Mouse (Mus musculus): ENCODE results near the gene Prkg1. TPM values are rescaled to one million over a fixed set of nuclear protein-coding genes. Genes with fewer than 3 reads are reported as not detected.

The Prkg1 gene
- polyA plus RNA-seq, 1 experiment = 7.3 TPM

GRCm38 (mm10) chr19:31602578-31602977 lies 162.3 kb downstream of the Prkg1 start:
- H3K4me3 ChIP-seq (replicated peaks; ENCODE audit: insufficient read depth, low read depth, low read length) = no peak overlapping the region
- TF ChIP-seq CTCF (IDR thresholded peaks at IDR 0.05; ENCODE audit: borderline replicate concordance, insufficient read depth, low read depth, low read length) (no peak), POLR2A (IDR thresholded peaks at IDR 0.05; ENCODE audit: borderline replicate concordance, insufficient read depth, low read length) (no peak)
- H3K4me1 ChIP-seq (ENCODE audit: control insufficient read depth, insufficient read depth, low read length) = no peaks in the 10 kb centered on the region
- DNase-seq = no peak
- H3K27ac ChIP-seq (ENCODE audit: insufficient read depth, low read length) = no peak overlapping the region
- no peaks in the 10 kb centered on the region for H3K27me3 ChIP-seq (ENCODE audit: control insufficient read depth, insufficient read depth, low read length)
- 98% methylated on average over 8 of the region's 8 CpGs for WGBS

GRCm38 (mm10) chr19:31594011-31594410 lies 170.8 kb downstream of the Prkg1 start:
- H3K27ac ChIP-seq (ENCODE audit: insufficient read depth, low read length) = no peak overlapping the region
- TF ChIP-seq POLR2A (IDR thresholded peaks at IDR 0.05; ENCODE audit: borderline replicate concordance, insufficient read depth, low read length) (no peak), CTCF (IDR thresholded peaks at IDR 0.05; ENCODE audit: borderline replicate concordance, insufficient read depth, low read depth, low read length) (no peak)
- no peak for DNase-seq
- H3K27me3 ChIP-seq (ENCODE audit: control insufficient read depth, insufficient read depth, low read length) = no peaks in the 10 kb centered on the region
- 59% methylated on average over 1 of the region's 1 CpGs for WGBS
- H3K4me3 ChIP-seq (replicated peaks; ENCODE audit: insufficient read depth, low read depth, low read length) = no peak overlapping the region
- H3K4me1 ChIP-seq (ENCODE audit: control insufficient read depth, insufficient read depth, low read length) = no peaks in the 10 kb centered on the region

- DNase-seq = no peak
- TF ChIP-seq POLR2A (IDR thresholded peaks at IDR 0.05; ENCODE audit: borderline replicate concordance, insufficient read depth, low read length) (no peak), CTCF (IDR thresholded peaks at IDR 0.05; ENCODE audit: borderline replicate concordance, insufficient read depth, low read depth, low read length) (no peak)
- no peaks in the 10 kb centered on the region for H3K4me1 ChIP-seq (ENCODE audit: control insufficient read depth, insufficient read depth, low read length)
- no peak overlapping the region for H3K4me3 ChIP-seq (replicated peaks; ENCODE audit: insufficient read depth, low read depth, low read length)
- H3K27ac ChIP-seq (ENCODE audit: insufficient read depth, low read length) = no peak overlapping the region
- WGBS = 83% methylated on average over 5 of the region's 5 CpGs
- no peaks in the 10 kb centered on the region for H3K27me3 ChIP-seq (ENCODE audit: control insufficient read depth, insufficient read depth, low read length)
These were observed 174.1 kb downstream of the Prkg1 start for GRCm38 (mm10) chr19:31590701-31591100.

- Histone ChIP-seq H3K27ac (ENCODE audit: insufficient read depth, low read length) (no peak overlapping the region), H3K4me1 (ENCODE audit: control insufficient read depth, insufficient read depth, low read length) (no peaks in the 10 kb centered on the region), H3K4me3 (replicated peaks; ENCODE audit: insufficient read depth, low read depth, low read length) (no peak overlapping the region), H3K27me3 (ENCODE audit: control insufficient read depth, insufficient read depth, low read length) (no peaks in the 10 kb centered on the region)
- TF ChIP-seq POLR2A (IDR thresholded peaks at IDR 0.05; ENCODE audit: borderline replicate concordance, insufficient read depth, low read length) (no peak), CTCF (IDR thresholded peaks at IDR 0.05; ENCODE audit: borderline replicate concordance, insufficient read depth, low read depth, low read length) (no peak)
- DNase-seq = no peak
- WGBS = 41% methylated on average over 4 of the region's 4 CpGs
These were observed 187.7 kb downstream of the Prkg1 start for GRCm38 (mm10) chr19:31577092-31577491.

GRCm38 (mm10) chr19:31564329-31564728 lies 200.5 kb downstream of the Prkg1 start:
- DNase-seq = no peak
- no peaks in the 10 kb centered on the region for H3K27me3 ChIP-seq (ENCODE audit: control insufficient read depth, insufficient read depth, low read length)
- no peak overlapping the region for H3K4me3 ChIP-seq (replicated peaks; ENCODE audit: insufficient read depth, low read depth, low read length)
- no peaks in the 10 kb centered on the region for H3K4me1 ChIP-seq (ENCODE audit: control insufficient read depth, insufficient read depth, low read length)
- 61% methylated on average over 4 of the region's 4 CpGs for WGBS
- no peak overlapping the region for H3K27ac ChIP-seq (ENCODE audit: insufficient read depth, low read length)
- TF ChIP-seq CTCF (IDR thresholded peaks at IDR 0.05; ENCODE audit: borderline replicate concordance, insufficient read depth, low read depth, low read length) (no peak), POLR2A (IDR thresholded peaks at IDR 0.05; ENCODE audit: borderline replicate concordance, insufficient read depth, low read length) (no peak)

GRCm38 (mm10) chr19:31546063-31546462 lies 218.8 kb downstream of the Prkg1 start:
- Histone ChIP-seq H3K27ac (ENCODE audit: insufficient read depth, low read length) (no peak overlapping the region), H3K4me3 (replicated peaks; ENCODE audit: insufficient read depth, low read depth, low read length) (no peak overlapping the region), H3K4me1 (ENCODE audit: control insufficient read depth, insufficient read depth, low read length) (no peaks in the 10 kb centered on the region), H3K27me3 (ENCODE audit: control insufficient read depth, insufficient read depth, low read length) (no peaks in the 10 kb centered on the region)
- WGBS = 94% methylated on average over 5 of the region's 5 CpGs
- TF ChIP-seq CTCF (IDR thresholded peaks at IDR 0.05; ENCODE audit: borderline replicate concordance, insufficient read depth, low read depth, low read length) = no peak
- TF ChIP-seq POLR2A (IDR thresholded peaks at IDR 0.05; ENCODE audit: borderline replicate concordance, insufficient read depth, low read length) = no peak
- DNase-seq = no peak

GRCm38 (mm10) chr19:31531249-31531740 lies 233.5 kb downstream of the Prkg1 start:
- Histone ChIP-seq H3K4me3 (replicated peaks; ENCODE audit: insufficient read depth, low read depth, low read length) (no peak overlapping the region), H3K4me1 (ENCODE audit: control insufficient read depth, insufficient read depth, low read length) (peaks cover 2% of the 10 kb centered on the region; the same call in 1 of the 2 replicates), H3K27me3 (ENCODE audit: control insufficient read depth, insufficient read depth, low read length) (no peaks in the 10 kb centered on the region), H3K27ac (ENCODE audit: insufficient read depth, low read length) (no peak overlapping the region)
- TF ChIP-seq POLR2A (IDR thresholded peaks at IDR 0.05; ENCODE audit: borderline replicate concordance, insufficient read depth, low read length) (no peak), CTCF (IDR thresholded peaks at IDR 0.05; ENCODE audit: borderline replicate concordance, insufficient read depth, low read depth, low read length) (no peak)
- no peak for DNase-seq
- 21% methylated on average over 7 of the region's 7 CpGs for WGBS

- Histone ChIP-seq H3K27me3 (ENCODE audit: control insufficient read depth, insufficient read depth, low read length) (no peaks in the 10 kb centered on the region), H3K4me1 (ENCODE audit: control insufficient read depth, insufficient read depth, low read length) (peaks cover 2% of the 10 kb centered on the region; the same call in 1 of the 2 replicates), H3K4me3 (replicated peaks; ENCODE audit: insufficient read depth, low read depth, low read length) (no peak overlapping the region), H3K27ac (ENCODE audit: insufficient read depth, low read length) (no peak overlapping the region)
- no peak for TF ChIP-seq POLR2A (IDR thresholded peaks at IDR 0.05; ENCODE audit: borderline replicate concordance, insufficient read depth, low read length)
- no peak for DNase-seq
- 7% methylated on average over 5 of the region's 5 CpGs for WGBS
These were observed 234.2 kb downstream of the Prkg1 start for GRCm38 (mm10) chr19:31530616-31531015.

Data from cerebellum, adult 2 months (tissue).